Mouse (Mus musculus) regulatory T cell (primary cell): ENCODE results near the gene March4.

Source experiments
- in situ Hi-C: fragments of 300-600 bp; cut with MboI, MseI; formaldehyde crosslinking; loops from one replicate; pipeline ENCODE4 v1.15.1; 2025; ENCODE audit warnings: high pct_unique_total_duplicates

Gene March4

DNA sequence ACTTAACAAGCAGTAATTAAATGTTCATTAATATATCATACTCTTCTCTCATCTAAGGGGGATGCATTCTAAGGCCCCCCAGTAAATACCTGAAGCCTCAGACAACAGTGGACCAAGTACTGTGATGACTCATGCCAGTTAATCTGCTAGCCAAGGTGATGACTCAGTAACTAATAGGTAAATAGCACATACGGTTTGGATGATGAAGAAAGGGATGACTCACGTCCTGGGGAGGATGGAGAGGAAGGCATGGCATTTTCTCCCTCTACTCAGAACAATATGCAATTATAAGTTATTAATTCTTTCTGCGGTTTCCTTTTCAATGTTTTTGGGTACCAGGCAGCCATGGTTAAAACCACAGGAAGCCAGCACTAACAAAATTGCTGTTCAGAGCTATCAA is 87.0 kb downstream of the March4 start:
- in situ Hi-C loops, result no loop called here

DNA sequence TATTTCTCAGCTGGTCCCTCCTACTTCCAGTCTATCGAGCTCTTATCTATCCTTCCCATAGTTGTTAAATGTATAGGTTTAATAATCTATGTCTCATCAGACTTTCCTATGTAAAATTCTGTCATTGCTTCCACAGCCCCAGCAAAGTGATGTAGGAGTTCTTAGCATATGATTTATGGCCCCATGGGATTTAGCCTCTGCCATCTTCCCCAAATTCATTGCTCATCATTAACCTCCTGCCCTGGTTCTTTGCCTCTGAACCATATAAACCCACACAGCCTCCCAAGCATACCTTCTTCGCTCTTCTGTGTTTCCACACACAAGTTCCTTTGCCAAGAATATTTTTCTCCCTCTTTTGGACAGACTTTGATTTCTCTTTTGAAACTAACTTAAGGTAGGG is 94.0 kb downstream of the March4 start:
- in situ Hi-C loops, result loop anchor here (5.0 kb wide), 1 partner anchor 840 kb away; no protein-coding TSS in a partner anchor

- in situ Hi-C loops, result no loop called here
These were observed 97.6 kb downstream of the March4 start for GRCm38 (mm10) chr1:72439146-72439545.

GRCm38 (mm10) chr1:72436967-72437366 is 99.8 kb downstream of the March4 start:
- in situ Hi-C loops, result no loop called here

GRCm38 (mm10) chr1:72434510-72434909 is 102.2 kb downstream of the March4 start:
- in situ Hi-C loops, result no loop called here

- in situ Hi-C loops, result no loop called here
These were observed 104.2 kb downstream of the March4 start for GRCm38 (mm10) chr1:72432579-72432978.

DNA sequence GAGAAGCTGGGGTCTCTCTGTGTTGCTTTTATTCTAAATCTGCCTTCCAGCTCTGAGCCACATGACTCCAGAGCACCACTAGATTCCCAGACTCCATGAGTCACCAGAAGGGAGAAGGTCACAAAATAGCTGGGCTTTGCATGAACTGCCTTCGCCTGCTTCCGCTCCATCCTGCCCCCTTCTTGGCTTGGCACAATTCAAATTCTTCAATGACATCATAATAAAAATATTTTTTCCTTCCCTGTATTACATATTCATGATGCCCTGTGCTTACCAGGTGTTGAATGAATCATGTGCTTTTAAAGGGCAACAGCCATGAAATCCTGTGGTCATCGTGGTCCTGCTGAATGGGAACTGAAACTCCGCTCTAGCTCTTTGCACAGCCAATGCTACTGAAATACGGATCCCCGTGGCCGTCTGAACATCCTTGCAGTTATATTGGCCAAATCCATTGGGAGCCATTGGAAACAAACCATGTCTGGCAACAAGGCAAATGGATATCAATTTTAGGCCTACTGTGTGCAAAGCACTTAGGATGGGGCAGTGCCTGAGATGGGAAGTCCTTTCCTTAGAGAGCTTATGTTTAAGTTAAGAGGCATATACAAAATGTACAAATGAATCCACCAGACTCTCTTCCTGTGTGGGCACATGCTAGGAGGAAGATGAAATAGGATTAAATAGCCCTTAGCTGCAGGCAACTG is 107.5 kb downstream of the March4 start:
- in situ Hi-C loops, result no loop called here

GRCm38 (mm10) chr1:72428526-72428925 is 108.2 kb downstream of the March4 start:
- in situ Hi-C loops, result no loop called here

DNA sequence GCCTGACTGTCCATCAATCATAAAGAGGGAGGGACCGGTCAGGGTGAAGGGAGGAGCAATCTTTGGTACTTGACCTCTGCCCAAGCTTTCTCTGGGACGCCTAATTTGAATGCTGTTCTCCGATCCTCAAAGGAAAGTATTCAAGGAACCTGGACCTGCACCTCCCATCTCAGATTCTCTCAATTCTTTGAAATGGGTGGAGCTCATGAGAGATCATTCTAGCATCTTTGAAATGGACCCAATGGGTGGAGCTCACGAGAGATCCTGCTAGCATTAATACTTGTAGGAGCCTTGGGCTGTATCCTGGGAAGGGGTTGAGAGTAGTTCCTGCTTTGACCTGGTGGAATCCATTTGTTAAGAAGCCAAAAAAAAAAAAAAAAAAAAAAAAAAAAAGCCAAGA is 110.3 kb downstream of the March4 start:
- in situ Hi-C loops, result no loop called here

GRCm38 (mm10) chr1:72422121-72422520 is 114.6 kb downstream of the March4 start:
- in situ Hi-C loops, result no loop called here

DNA sequence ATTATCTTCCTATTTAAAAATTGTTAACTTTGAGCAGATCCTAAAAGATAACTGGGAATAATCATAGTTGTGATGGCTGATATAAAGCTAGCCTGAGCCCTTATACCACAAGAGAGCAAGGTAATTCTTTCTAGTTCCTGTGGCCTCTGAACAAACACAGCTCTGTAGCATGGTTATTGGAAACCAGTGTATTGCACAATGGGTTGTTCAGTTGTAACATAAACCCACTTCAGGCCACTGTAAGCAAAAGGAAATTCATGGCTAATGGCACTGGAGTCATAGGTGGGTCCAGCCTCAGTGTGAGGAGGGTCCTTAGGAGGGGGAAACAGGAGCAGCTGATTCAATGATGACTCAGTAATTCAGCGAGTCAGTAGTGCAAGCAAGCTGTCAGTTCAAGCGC is 116.5 kb downstream of the March4 start:
- in situ Hi-C loops, result no loop called here

- in situ Hi-C loops, result no loop called here
These were observed 117.7 kb downstream of the March4 start for GRCm38 (mm10) chr1:72418744-72419655.

GRCm38 (mm10) chr1:72414561-72415253 is 122.0 kb downstream of the March4 start:
- in situ Hi-C loops, result no loop called here

DNA sequence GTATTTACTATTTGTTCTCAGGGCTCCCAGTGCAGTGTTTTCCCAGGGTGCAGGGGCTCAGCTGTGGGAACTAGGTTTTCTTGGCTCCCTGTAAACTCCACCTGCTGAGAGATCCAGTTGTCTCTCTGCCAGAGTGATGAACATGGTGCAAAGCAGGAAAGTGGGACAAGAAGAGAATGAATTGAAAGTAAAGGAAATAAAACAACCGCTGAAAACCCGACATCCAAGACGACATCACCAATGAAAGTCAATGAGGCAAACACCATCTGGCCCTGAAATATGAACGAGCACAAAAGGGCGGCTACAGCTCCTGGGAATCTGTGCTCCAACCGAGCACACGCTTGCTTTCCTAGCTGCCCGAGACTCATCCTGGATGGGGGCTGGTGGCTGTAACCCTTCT is 122.6 kb downstream of the March4 start:
- in situ Hi-C loops, result no loop called here

- in situ Hi-C loops, result no loop called here
These were observed 123.5 kb downstream of the March4 start for GRCm38 (mm10) chr1:72413205-72413604.

- in situ Hi-C loops, result no loop called here
These were observed 125.6 kb downstream of the March4 start for GRCm38 (mm10) chr1:72411108-72411507.

GRCm38 (mm10) chr1:72409936-72410335 is 126.8 kb downstream of the March4 start:
- in situ Hi-C loops, result loop anchor here (10.0 kb wide), 1 partner anchor 585 kb away; no protein-coding TSS in a partner anchor

- in situ Hi-C loops, result loop anchor here (10.0 kb wide), 1 partner anchor 588 kb away; no protein-coding TSS in a partner anchor
These were observed 130.1 kb downstream of the March4 start for GRCm38 (mm10) chr1:72406505-72407079.

DNA sequence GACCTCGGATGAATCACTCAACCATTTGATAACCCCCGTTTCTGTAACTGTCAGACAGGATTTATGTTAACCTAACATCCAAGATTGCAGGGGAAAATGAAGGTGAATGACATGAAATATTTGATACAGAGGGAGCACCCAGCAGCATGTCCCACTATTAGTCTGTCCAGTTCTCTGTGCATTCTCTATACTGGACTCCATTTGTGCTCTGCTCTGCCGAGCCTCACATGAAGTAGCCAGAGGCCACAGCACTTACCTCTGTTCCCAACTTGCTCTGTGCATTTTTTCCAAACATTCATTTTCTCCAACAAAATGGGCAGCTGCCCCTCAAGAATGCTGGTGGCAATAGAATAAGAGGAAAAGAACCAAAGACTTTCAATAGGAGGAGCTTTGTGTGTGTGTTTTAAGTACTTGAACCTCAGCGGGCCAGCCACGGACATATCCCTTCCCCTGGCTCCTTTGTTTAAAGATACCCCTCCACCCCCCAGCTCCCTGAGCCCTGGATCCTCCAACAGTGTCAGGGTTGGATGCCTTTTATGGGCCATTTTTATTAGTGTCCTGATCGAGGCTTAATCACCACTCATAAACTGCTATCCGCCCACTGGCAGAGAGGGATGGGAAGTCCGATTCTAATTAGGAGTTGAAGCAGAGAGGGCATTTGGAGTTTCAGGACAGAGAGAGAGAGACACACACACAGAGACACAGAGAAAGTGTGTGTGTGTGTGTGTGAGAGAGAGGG is 135.2 kb downstream of the March4 start:
- in situ Hi-C loops, result loop anchor here (10.0 kb wide), 1 partner anchor 593 kb away; no protein-coding TSS in a partner anchor

DNA sequence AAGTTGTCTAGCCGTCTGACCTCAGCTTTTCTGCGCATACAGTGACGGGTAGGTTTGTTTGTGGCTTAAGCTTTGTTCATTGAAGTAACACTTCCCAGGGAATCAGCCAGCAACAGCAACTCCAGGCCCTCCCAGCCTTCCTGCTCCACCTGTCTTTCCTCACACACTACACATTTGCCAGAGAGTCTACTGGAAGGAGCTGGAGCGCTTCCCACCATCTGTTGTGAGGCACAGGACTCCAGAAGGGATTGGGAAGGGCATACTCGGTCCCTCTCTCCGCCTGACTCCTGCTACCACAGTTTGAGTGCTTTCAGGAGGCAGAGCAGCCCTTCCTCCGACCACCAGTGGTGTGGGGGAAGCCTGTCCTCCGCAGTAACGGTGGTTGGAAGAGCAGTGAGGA is 136.1 kb downstream of the March4 start:
- in situ Hi-C loops, result loop anchor here (10.0 kb wide), 1 partner anchor 594 kb away; no protein-coding TSS in a partner anchor
